Mouse (Mus musculus) thymus, postnatal 4 days (tissue): Measurements from ENCODE around the gene Bend6.

Experiments
- DNase-seq: peaks from one replicate; pipeline ENCODE4 v3.0.0; 2021

Gene Bend6

GRCm38 (mm10) chr1:33907421-33908190 lies at the start of gene Bend6:
TSS of gene Bend6 (minus strand) at chr1:33907816.
- peak; percentile 87 for DNase-seq

GRCm38 (mm10) chr1:33955626-33956025 lies 48.0 kb upstream of the Bend6 start:
- DNase-seq, result no peak

GRCm38 (mm10) chr1:33948511-33948910 lies 40.9 kb upstream of the Bend6 start:
- DNase-seq, result no peak

- no peak for DNase-seq
These were observed 40.2 kb upstream of the Bend6 start for GRCm38 (mm10) chr1:33947838-33948237.

GRCm38 (mm10) chr1:33946601-33947395 lies 39.2 kb upstream of the Bend6 start:
- DNase-seq, result no peak

- DNase-seq, result no peak
These were observed 38.1 kb upstream of the Bend6 start for GRCm38 (mm10) chr1:33945756-33946155.

- peak; percentile 16 for DNase-seq
These were observed 37.5 kb upstream of the Bend6 start for GRCm38 (mm10) chr1:33944977-33945750.

- no peak for DNase-seq
These were observed 36.3 kb upstream of the Bend6 start for GRCm38 (mm10) chr1:33943943-33944342.

- DNase-seq, result peak; percentile 21
These were observed 35.0 kb upstream of the Bend6 start for GRCm38 (mm10) chr1:33942638-33943037.

GRCm38 (mm10) chr1:33940364-33940928 lies 32.8 kb upstream of the Bend6 start:
- DNase-seq, result no peak

GRCm38 (mm10) chr1:33939828-33940227 lies 32.2 kb upstream of the Bend6 start:
- DNase-seq, result no peak

- DNase-seq, result no peak
These were observed 28.3 kb upstream of the Bend6 start for GRCm38 (mm10) chr1:33935946-33936345.

GRCm38 (mm10) chr1:33932845-33933499 lies 25.4 kb upstream of the Bend6 start:
- no peak for DNase-seq

- no peak for DNase-seq
These were observed 24.6 kb upstream of the Bend6 start for GRCm38 (mm10) chr1:33932196-33932595.

- no peak for DNase-seq
These were observed 24.2 kb upstream of the Bend6 start for GRCm38 (mm10) chr1:33931791-33932190.

GRCm38 (mm10) chr1:33927466-33927865 lies 19.9 kb upstream of the Bend6 start:
- no peak for DNase-seq

- no peak for DNase-seq
These were observed 17.7 kb upstream of the Bend6 start for GRCm38 (mm10) chr1:33925283-33925682.

GRCm38 (mm10) chr1:33922975-33923374 lies 15.4 kb upstream of the Bend6 start:
- no peak for DNase-seq

- DNase-seq, result no peak
These were observed 8.9 kb upstream of the Bend6 start for GRCm38 (mm10) chr1:33916554-33916953.

- no peak for DNase-seq
These were observed 4.0 kb upstream of the Bend6 start for GRCm38 (mm10) chr1:33911589-33911988.

- DNase-seq, result no peak
These were observed 761 bp upstream of the Bend6 start, which contains the start of gene Dst for GRCm38 (mm10) chr1:33908191-33908962. TSS of gene Dst (plus strand) at chr1:33908225.

- no peak for DNase-seq
These were observed 689 bp downstream of the Bend6 start for GRCm38 (mm10) chr1:33906927-33907326.
